Mouse (Mus musculus) kidney, adult 10 weeks (tissue): ENCODE data around the gene Mark4. TPM values are rescaled to one million over a fixed set of nuclear protein-coding genes. Genes with fewer than 3 reads are reported as not detected.

Source experiments
- polyA plus RNA-seq: library from polyadenylated mRNA; stranded (reverse); fragments of 350-450 nt; fragmentation: Illumina TruSeq; extraction: RNeasy Lipid Tissue Mini Kit (QIAGEN cat#74804); gene quantifications from one replicate; pipeline ENCODE4 v1.2.3, GENCODE M21; 2014; ENCODE audit warnings: low read depth, low replicate concordance

The Mark4 gene
- polyA plus RNA-seq: 0.89 TPM

DNA sequence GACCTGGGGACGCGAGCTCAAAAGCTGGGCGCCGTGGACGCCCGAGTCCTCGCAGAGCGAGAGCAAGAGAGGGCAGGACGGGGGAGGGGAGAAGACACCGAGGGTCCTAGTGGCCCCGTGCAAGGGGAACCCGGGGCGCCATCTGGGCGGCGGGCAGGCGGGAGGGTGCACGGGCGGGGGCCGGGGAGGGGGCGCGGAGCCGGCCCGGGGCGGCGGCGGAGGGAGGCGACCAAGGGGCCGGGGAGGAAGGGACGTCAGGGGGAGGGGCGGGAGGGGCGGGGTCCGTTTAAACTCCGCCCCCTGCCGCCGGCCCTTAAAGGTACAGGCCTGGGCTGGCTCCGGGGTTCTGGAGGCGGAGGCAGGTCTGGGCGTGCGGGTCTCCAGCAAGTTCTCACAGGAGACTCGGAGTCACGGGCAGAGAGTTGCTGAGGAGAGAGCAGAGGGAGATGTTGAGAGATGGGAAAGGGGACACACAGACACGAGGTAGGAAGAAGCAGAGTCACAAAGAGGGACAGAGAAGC, at the start of gene Mark4:
Gene Mark4 (minus strand): TSS at position 231 of the 521 bp plus-strand sequence.

DNA sequence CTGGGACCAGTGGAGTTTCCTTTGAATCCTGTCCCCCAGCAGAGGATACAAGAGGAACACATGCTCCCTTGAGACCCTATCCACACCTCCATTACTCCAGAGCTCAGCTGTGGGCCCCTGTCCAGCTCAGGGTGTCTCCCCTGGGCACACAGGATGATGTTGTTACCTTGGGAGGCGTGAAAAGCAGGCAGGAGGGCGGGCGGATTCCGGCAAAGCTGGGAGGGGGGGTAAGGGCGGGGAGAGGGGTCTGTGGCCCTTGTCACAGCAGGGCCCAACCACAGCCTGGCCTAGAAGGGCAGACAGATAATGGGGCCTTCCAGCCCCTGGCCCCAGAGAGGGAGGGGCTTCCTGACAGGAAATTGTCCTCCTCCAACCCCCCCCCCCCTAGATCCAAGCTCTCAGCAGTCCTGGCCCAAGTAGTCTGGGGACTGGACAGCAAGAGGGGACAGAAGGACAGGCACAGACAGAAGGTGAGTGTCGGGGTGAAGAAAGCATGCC, 4.3 kb upstream of the Mark4 start, which contains the start of gene Exoc3l2:
Gene Exoc3l2 (plus strand): TSS at position 448 of the 498 bp plus-strand sequence.

DNA sequence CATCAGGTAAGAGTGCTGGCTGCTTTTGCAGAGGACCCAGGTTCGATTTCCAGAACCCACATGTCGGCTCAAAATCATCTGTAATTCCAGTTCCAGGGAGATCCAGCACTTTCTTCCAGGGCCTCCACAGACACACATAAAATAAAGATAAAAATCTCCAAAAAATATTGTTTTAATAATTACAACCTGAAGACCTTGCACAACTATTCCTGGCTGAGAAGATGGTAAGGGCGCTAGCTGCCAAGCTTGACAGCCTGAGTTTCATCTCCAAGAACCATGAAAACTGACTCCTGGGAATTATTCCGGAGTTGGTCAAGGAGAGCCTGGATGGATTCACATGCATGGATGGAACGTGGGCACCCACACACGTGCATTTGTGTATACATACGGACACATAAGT, 54.1 kb downstream of the Mark4 start, which contains the start of gene Ckm:
Gene Ckm (plus strand): TSS at position 301 of the 400 bp plus-strand sequence.

DNA sequence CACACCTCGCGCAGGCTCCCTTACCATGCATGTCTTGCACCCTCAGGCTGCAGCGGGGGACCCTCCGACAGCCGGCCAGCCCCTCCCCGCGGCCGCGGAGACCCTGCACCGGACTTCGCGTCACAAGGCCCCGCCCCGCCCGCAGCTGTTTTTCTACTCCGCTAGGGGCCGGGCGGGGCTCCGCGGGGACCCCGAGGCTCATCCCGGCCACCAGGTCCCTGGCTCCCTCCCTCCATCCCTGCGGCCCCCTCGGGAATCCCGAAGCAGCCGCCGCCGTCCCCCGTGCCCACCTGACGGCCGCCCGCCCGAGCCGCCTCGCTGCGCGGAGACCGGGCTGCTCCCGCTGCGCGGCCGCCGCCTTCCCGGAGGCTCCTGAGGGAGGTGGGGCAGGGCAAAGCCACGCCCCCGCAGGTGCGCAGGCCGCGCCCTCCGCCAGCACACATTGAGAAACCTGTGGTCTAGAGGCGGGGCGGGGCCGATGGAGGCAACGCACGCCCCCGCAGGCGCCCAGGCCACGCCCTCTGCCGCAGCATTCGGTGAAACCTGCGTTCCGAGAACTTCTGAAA, 54.8 kb downstream of the Mark4 start, which contains the start of gene Klc3:
Gene Klc3 (minus strand): TSS at position 374 of the 566 bp plus-strand sequence.

DNA sequence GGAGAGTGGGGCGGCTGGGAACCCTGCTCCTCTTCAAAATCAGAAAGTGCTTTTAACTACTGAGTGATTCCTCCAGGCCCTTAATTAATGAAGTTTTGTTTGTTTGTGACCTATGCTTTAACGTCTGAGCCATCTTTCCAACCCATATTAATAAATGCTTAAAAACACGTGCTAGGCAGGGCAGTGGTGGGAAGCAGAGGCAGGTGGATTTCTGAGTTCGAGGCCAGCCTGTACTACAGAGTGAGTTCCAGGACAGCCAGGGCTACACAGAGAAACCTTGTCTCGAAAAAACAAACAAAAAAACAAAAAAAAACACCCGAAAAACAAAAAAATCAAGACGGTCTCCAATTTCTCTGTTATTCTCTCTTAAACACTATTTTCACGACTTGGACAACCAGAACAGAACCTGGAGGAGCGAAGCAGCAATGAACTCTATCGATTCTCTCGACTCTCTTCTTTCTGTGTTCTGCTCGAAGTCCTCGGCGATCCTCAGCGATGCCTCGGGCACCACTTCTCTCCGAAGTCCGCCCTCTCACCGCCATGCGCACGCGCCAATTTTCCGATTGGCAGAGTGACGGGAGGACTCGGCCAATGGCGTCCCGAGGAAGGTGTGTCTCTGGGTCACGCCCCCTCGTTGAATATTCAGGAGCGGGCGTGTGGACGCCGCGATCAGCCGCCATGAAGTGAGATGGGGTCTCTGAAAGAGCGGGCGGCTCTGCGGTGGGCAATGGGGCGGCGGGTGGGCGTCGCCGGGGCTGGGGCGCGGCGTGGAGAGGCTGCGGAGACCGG, 77.0 kb downstream of the Mark4 start, which contains the start of gene Ercc2:
Gene Ercc2 (plus strand): TSS at position 634 of the 789 bp plus-strand sequence.

Other genes starting within 250 kb of the Mark4 start
- 1.8 TPM for gene Gpr4, start 246.3 kb downstream of the Mark4 start, polyA plus RNA-seq
- 12.2 TPM for gene Opa3, start 230.5 kb downstream of the Mark4 start, polyA plus RNA-seq
- gene Vasp, start 187.0 kb downstream of the Mark4 start, polyA plus RNA-seq: 16.0 TPM
- gene Ppm1n, start 178.8 kb downstream of the Mark4 start, polyA plus RNA-seq: not detected
- 0.28 TPM for gene Rtn2, start 176.2 kb downstream of the Mark4 start, polyA plus RNA-seq
- 0.20 TPM for gene Fosb, start 148.8 kb downstream of the Mark4 start, polyA plus RNA-seq
- gene Ercc1, start 114.0 kb downstream of the Mark4 start, polyA plus RNA-seq: not detected
- 1.2 TPM for gene Cd3eap, start 99.3 kb downstream of the Mark4 start, polyA plus RNA-seq
- gene Ppp1r13l, start 99.1 kb downstream of the Mark4 start, polyA plus RNA-seq: not detected
- not detected for gene Ercc2, start 76.8 kb downstream of the Mark4 start, polyA plus RNA-seq
- not detected for gene Klc3, start 54.7 kb downstream of the Mark4 start, polyA plus RNA-seq
- not detected for gene Ckm, start 54.0 kb downstream of the Mark4 start, polyA plus RNA-seq
- gene Exoc3l2, start 4.5 kb upstream of the Mark4 start, polyA plus RNA-seq: 1.4 TPM
- 4.8 TPM for gene Bloc1s3, start 49.5 kb upstream of the Mark4 start, polyA plus RNA-seq
- gene Trappc6a, start 49.6 kb upstream of the Mark4 start, polyA plus RNA-seq: not detected
- gene Nkpd1, start 59.0 kb upstream of the Mark4 start, polyA plus RNA-seq: not detected
- 0.49 TPM for gene Ppp1r37, start 104.3 kb upstream of the Mark4 start, polyA plus RNA-seq
- gene Zfp296, start 118.5 kb upstream of the Mark4 start, polyA plus RNA-seq: not detected
- gene Gemin7, start 118.8 kb upstream of the Mark4 start, polyA plus RNA-seq: 19.0 TPM
- 1.5 TPM for gene Clasrp, start 145.7 kb upstream of the Mark4 start, polyA plus RNA-seq
- gene Relb, start 170.6 kb upstream of the Mark4 start, polyA plus RNA-seq: 0.61 TPM
- gene Clptm1, start 206.2 kb upstream of the Mark4 start, polyA plus RNA-seq: 26.7 TPM
- gene Apoc2, start 219.1 kb upstream of the Mark4 start, polyA plus RNA-seq: not detected
- gene Gm44805, start 222.6 kb upstream of the Mark4 start, polyA plus RNA-seq: not detected
- not detected for gene Apoc4, start 222.7 kb upstream of the Mark4 start, polyA plus RNA-seq
- not detected for gene Apoc1, start 233.8 kb upstream of the Mark4 start, polyA plus RNA-seq
- 4.9 TPM for gene Apoe, start 240.4 kb upstream of the Mark4 start, polyA plus RNA-seq